ENCODE assay signal across 8 mouse cellular contexts in the genomic region with DNA sequence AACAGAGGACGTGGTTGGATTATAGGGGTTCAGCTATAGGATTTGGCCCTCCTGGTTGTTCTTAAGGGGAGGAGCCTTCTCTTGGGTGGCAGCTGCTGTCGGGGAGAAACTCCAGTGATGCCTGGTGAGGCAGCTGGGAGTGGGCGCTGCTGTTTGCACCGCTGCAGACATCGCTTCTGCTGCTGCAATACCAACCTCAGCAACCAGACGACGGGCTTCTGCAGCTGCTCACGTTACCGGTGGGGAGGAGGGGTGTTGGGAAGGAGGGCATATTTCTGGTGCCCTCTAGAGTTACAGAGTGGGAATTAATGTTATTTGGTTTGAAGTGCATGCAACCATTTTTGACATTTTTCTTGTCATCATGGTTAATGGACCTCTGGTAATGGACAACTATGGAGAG. TPM values are rescaled to one million over a fixed set of nuclear protein-coding genes. Genes with fewer than 3 reads are reported as not detected.
DNase-seq lines count a peak whose midpoint lies in the region; ATAC-seq and TF ChIP-seq lines count a peak whose summit lies in the region.

No protein-coding gene starts in this region.

- H3K4me3 ChIP-seq in ES-E14 (ENCODE audit: insufficient read depth in 1 of 2, low read depth in 1 of 2, low read length in 2 of 2, poor library complexity in 1 of 2, severe bottlenecking in 1 of 2) = peak overlapping the region; percentile 90 to 95
- H3K4me3 ChIP-seq in forebrain, embryonic 16.5 days (replicated peaks; ENCODE audit: low read length) = peak overlapping the region; percentile 89
- H3K4me3 ChIP-seq in lung, embryonic 15.5 days = peak overlapping the region; percentile 94
- H3K4me3 ChIP-seq in olfactory bulb, adult 2 months (ENCODE audit: insufficient read depth, low read depth, low read length) = peak overlapping the region; percentile 97

- H3K36me3 ChIP-seq in ES-E14 (ENCODE audit: control insufficient read depth, insufficient read depth, low read length, poor library complexity, severe bottlenecking) = peaks cover 7% of the 10 kb centered on the region
- H3K36me3 ChIP-seq in forebrain, embryonic 16.5 days (ENCODE audit: control insufficient read depth, insufficient read depth) = peaks cover 3% of the 10 kb centered on the region; the same call in 1 of the 2 replicates
- H3K36me3 ChIP-seq in lung, embryonic 15.5 days = peaks cover 13% of the 10 kb centered on the region; the same call in 1 of the 2 replicates

- H3K4me1 ChIP-seq in ES-E14 (ENCODE audit: control insufficient read depth in 2 of 2, insufficient read depth in 2 of 2, low read length in 2 of 2, poor library complexity in 1 of 2) = peaks cover 0 to 2% of the 10 kb centered on the region in 2 experiments; a peak in 2 of 4 replicates
- peaks cover 20% of the 10 kb centered on the region for H3K4me1 ChIP-seq in forebrain, embryonic 16.5 days (replicated peaks; ENCODE audit: control insufficient read depth, insufficient read depth, low read length)
- H3K4me1 ChIP-seq in lung, embryonic 15.5 days = peaks cover 10% of the 10 kb centered on the region
- H3K4me1 ChIP-seq in olfactory bulb, adult 2 months (ENCODE audit: control insufficient read depth, insufficient read depth, low read length) = 0 out of 2 replicates have a peak, but pooled peaks cover 4% of the 10 kb centered on the region

- peak; percentile 54 for DNase-seq in ES-E14 (ENCODE audit: low read depth, low spot score)
- DNase-seq in cerebellum, adult 11-12 months = peak; percentile 64
- DNase-seq in heart, postnatal 4 days = peak; percentile 70
- peak; percentile 45 for DNase-seq in layer of hippocampus, adult 9-10 months (ENCODE audit: low spot score)
- DNase-seq in thymus, adult 18-20 months = peak; percentile 75 to 84

- H3K27me3 ChIP-seq in forebrain, embryonic 16.5 days (replicated peaks; ENCODE audit: control insufficient read depth, insufficient read depth, low read length) = no peaks in the 10 kb centered on the region
- no peaks in the 10 kb centered on the region for H3K27me3 ChIP-seq in lung, embryonic 15.5 days

- H3K4me2 ChIP-seq in forebrain, embryonic 16.5 days (ENCODE audit: low read length) = peak overlapping the region; percentile 72
- H3K4me2 ChIP-seq in lung, embryonic 15.5 days = peak overlapping the region; percentile 56

- ATAC-seq in forebrain, embryonic 16.5 days = no peak
- no peak for ATAC-seq in lung, embryonic 15.5 days (ENCODE audit: borderline replicate concordance, extremely low read depth, low FRiP score, low TSS enrichment)

- peak; percentile 49; the same call in 1 of the 2 replicates for TF ChIP-seq POLR2A in olfactory bulb, adult 2 months (IDR thresholded peaks at IDR 0.05; ENCODE audit: insufficient read depth, low read depth, low read length)

- peak; percentile 70; the same call in 1 of the 2 replicates for TF ChIP-seq CTCF in olfactory bulb, adult 2 months (IDR thresholded peaks at IDR 0.05; ENCODE audit: insufficient read depth, low read depth, low read length)

- H3K9me3 ChIP-seq in ES-E14 (ENCODE audit: control insufficient read depth, insufficient read depth, low read depth, low read length) = no peaks in the 10 kb centered on the region
- H3K9me3 ChIP-seq in forebrain, embryonic 16.5 days (ENCODE audit: control insufficient read depth, low read length) = no peaks in the 10 kb centered on the region
- no peaks in the 10 kb centered on the region for H3K9me3 ChIP-seq in lung, embryonic 15.5 days

- no peak overlapping the region; the same call in 1 of the 2 replicates for H3K9ac ChIP-seq in ES-E14 (ENCODE audit: insufficient read depth, low read depth, low read length, poor library complexity, severe bottlenecking)
- H3K9ac ChIP-seq in forebrain, embryonic 16.5 days (replicated peaks; ENCODE audit: low read depth, low read length) = peak overlapping the region; percentile 94
- H3K9ac ChIP-seq in lung, embryonic 15.5 days = peak overlapping the region; percentile 93

- H3K27ac ChIP-seq in ES-E14 (ENCODE audit: insufficient read depth, low read depth, low read length, poor library complexity, severe bottlenecking) = no peak overlapping the region
- H3K27ac ChIP-seq in forebrain, embryonic 16.5 days (ENCODE audit: low read length) = peak overlapping the region; percentile 99
- peak overlapping the region; percentile 100 for H3K27ac ChIP-seq in lung, embryonic 15.5 days
- peak overlapping the region; percentile 98 for H3K27ac ChIP-seq in olfactory bulb, adult 2 months (ENCODE audit: insufficient read depth, low read depth, low read length)

- WGBS in forebrain, embryonic 16.5 days = under 1% methylated on average over 9 of the region's 9 CpGs
- WGBS in lung, embryonic 15.5 days = 0% methylated on average over 9 of the region's 9 CpGs
- under 1% methylated on average over 9 of the region's 9 CpGs for WGBS in olfactory bulb, adult 2 months

- in situ Hi-C loops in ES-E14 (cut with MboI; ENCODE audit: low sequenced_read_pairs in 2 of 2, unreplicated experiment in 2 of 2) = no loop called here

TF ChIP-seq in ES-E14, 5 proteins besides CTCF, POLR2A, EP300 and RAD21:
- TF ChIP-seq ZC3H11A (IDR thresholded peaks at IDR 0.05; ENCODE audit: borderline replicate concordance, low read depth, low read length) = no peak

RNA-seq across cellular contexts. Expression of a gene that starts 1.4 kb away (rescaled TPM):
- 18.4 and 35.3 TPM in 2 replicates for total RNA-seq in ES-E14 (2012; rRNA removed)
- 75.6 and 80.0 TPM in 2 replicates for polyA plus RNA-seq in forebrain, embryonic 16.5 days (2015; fragmentation: Nextera tagmentation; extraction: Ambion mirVana)
- 10 to 100 TPM; 41.1 to 48.8 TPM for total RNA-seq in heart, postnatal 4 days (2021)
- 39.1 and 41.0 TPM in 2 replicates for polyA plus RNA-seq in lung, embryonic 15.5 days (2015; fragmentation: Nextera tagmentation; extraction: Ambion mirVana)
- 233 and 330 TPM in 2 replicates for polyA plus RNA-seq in olfactory bulb, adult 2 months (2012; ENCODE audit: insufficient read depth, insufficient read length, low replicate concordance, missing spikeins)
